Mouse (Mus musculus) right cerebral cortex, adult 18-20 months (tissue): Measurements from ENCODE around the gene Snx25.
"Not testable (repeated sequence)": the region's sequence is repeated elsewhere in the genome, so short reads cannot be mapped to it uniquely, and the experiment has no call there.

Source experiments
- DNase-seq: peaks from one replicate; pipeline ENCODE4 v3.0.0; 2022; ENCODE audit warnings: mixed read lengths

Snx25 gene

DNA sequence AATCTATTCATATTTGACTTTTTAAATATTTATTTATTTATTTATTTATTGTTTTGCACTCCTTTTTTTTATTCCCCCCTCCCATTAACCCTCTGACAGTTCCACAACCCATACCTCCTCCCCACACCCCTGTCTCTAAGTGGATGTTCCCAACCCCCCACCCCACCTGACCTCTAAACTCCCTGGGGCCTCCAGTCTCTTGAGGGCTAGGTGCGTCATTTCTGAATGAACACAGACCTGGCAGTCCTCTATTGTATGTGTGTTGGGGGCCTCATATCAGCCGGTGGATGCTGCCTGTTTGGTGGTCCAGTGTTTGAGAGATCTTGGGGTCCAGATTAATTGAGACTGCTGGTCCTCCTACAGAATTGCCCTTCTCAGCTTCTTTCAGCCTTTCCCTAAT, 16.4 kb downstream of the Snx25 start:
- not testable (repeated sequence) for DNase-seq

GRCm38 (mm10) chr8:46130426-46130825, 21.5 kb downstream of the Snx25 start:
- DNase-seq = no peak

DNA sequence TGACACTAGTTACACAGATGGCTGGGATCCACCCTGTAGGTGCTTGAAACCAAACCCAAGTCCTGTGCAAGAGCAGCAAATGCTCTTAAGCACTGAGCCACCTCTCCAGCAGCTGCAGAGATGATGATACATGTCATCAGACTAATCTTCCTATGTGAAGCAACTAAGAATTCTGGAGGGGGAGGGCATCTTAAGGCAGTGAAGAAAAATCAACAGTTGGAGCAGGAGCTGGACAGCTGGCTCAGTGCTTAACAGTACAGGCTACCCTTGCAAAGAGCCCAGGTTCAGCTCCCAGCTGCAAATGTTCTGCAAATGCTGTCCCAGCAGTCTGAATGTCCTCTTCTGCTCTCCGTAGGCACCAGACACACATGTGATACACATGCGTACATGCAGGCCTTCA, 29.5 kb downstream of the Snx25 start:
- DNase-seq = no peak

DNA sequence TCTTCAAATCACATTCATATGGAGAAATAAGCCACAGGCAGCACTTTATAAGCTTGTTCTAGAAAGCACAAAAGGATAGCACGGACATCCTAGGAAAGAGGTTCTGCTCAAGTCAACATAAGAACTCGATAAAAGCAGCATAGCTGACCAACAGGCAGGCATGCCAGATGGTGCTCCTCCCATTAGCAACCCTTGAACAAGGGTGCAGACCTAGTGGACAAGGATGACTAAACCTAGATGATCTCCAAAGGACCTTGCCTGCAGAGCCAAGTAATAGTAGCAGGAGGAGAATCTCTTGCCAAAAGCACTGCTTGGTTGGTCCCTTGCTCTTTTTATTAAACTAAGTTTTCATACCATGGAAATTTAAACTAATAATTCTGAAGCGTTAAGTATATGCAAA, 32.8 kb downstream of the Snx25 start:
- DNase-seq = no peak

GRCm38 (mm10) chr8:46117172-46117571, 34.8 kb downstream of the Snx25 start:
- peak; percentile 62 for DNase-seq

DNA sequence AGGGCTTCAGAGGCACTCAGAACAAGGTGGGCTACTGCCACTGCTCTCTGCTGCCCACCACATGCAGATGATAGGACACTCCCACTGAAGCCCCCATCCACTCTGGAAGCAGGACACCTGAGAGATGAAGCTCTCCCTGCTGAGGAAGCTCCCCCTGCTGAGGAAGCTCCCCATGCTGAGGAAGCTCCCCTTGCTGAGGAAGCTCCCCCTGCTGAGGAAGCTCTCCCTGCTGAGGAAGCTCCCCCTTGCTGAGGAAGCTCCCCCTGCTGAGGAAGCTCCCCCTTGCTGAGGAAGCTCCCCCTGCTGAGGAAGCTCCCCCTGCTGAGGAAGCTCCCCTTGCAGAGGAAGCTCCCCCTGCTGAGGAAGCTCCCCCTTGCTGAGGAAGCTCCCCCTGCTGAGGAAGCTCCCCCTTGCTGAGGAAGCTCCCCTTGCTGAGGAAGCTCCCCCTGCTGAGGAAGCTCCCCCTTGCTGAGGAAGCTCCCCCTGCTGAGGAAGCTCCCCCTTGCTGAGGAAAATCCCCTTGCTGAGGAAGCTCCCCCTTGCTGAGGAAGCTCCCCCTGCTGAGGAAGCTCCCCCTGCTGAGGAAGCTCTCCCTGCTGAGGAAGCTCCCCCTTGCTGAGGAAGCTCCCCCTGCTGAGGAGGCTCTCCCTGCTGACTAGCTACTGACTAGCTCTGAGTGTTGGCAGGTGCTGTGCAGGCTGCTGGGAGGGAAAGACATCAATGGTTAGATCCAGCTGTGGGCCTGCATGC, 38.4 kb downstream of the Snx25 start:
- DNase-seq = not testable (repeated sequence)

GRCm38 (mm10) chr8:46107690-46108089, 44.3 kb downstream of the Snx25 start:
- DNase-seq = no peak

DNA sequence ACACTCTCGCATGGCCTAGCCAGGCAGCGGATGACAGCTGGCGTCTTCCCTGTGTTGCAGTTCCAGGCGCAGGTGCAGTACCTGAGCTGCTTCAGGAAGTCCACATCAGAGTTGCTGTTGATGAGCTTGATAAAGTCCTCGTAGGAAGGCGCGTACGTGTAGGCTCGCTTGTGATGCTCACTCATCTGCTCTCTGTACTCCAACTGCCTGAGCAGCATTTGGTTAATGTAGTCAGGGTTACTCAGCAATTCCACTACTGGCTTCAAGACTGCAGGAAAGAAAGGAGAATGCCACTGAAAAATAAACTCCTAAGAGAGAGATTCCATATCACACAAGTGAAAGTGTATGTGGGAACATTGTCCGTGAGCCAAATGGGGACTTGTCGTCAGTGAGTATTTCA, 48.5 kb downstream of the Snx25 start:
- peak; percentile 23 for DNase-seq

GRCm38 (mm10) chr8:46092667-46093360, 59.1 kb downstream of the Snx25 start:
- DNase-seq = no peak

DNA sequence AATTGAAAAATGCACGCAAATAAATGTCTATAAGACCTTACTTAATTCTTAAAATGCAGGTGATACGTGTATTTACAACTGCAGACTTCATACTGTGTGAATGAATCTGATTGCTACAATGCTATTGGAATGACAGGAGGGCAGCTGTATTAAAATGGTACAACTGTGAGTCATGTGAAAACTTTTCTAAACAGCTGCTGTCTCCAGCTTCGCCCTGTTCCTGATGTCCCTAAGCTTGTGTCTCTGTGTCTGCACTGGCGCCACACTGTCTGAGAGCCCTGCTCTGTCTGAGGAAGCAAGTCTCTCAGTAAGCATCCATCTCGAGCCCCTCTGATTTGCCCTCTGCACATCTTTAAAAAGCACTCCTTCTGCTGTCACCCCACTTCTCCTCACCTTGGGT, 68.8 kb downstream of the Snx25 start:
- no peak for DNase-seq

- DNase-seq = no peak
Measured at GRCm38 (mm10) chr8:46081030-46081429, 70.9 kb downstream of the Snx25 start.

DNA sequence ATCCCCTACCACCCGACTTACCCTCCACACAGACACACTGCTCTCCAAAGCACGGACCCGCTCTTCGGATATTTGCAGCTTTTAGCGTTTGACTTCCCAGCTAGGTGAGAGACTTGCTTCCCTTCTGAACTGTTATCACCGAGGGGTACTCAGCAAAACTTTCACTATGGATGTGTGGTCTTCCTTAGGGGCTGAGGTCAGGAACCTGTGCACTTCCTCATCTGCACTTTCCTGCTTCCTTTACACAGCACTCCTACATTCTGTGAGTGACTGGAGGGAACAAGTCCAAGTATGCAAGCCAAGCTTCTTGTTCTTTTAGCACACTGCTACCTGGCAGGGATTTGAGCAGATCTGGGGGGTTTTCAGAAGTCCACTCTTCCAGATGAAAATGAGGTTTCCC, 73.1 kb downstream of the Snx25 start:
- DNase-seq = no peak

- DNase-seq = no peak
Measured at GRCm38 (mm10) chr8:46075223-46075622, 76.7 kb downstream of the Snx25 start.

DNA sequence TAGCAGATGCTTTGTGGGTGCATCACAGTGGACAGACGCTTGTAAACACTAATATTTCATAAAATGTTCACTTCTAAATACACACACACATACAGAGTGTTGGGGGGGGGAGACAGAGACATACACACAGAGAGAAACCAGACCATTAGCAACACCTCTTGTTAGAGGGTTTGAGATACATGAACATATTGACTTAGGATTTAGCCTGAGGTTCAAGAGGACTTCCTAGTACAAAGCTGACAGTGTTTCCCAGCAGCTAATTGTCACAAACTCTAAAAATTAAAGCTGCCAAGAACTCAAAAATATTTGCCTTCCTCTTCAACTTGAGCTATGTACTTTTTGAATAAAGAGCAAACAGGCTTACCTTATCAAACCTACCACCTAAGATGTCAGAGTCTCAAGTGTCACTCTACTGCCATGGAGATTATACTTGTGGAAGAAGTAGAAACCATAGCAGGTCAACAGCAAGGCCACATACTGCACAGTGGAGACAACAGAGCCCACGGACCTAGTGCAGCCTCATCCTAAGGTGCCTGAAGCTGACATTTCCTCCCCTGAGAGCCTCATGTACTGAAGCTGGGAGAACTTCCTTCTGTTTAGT, 78.3 kb downstream of the Snx25 start:
- DNase-seq = no peak

- no peak for DNase-seq
Measured at GRCm38 (mm10) chr8:46072798-46073197, 79.2 kb downstream of the Snx25 start.

DNA sequence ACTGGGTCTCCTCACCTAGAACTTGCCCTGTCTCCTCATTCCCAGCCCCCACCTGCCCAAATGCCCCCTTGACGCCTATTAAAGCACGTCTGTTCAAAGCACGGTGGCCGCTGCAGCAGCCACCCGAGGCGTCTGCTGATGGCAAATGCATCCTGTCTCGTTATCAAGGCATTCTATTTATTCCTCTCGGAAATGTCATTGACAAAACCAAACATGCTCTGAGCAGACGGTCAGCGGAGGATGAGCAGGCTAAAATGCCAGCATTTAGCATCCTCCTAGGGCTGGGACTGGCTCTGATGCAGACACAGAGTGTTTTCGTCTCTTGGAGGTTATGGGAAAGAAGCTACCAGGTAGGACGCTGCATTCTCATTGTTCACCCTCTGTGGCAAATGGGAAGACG, 111.7 kb downstream of the Snx25 start:
- peak; percentile 25 for DNase-seq

- no peak for DNase-seq
Measured at GRCm38 (mm10) chr8:46039666-46040065, 112.3 kb downstream of the Snx25 start.

- DNase-seq = no peak
Measured at GRCm38 (mm10) chr8:46036217-46036616, 115.7 kb downstream of the Snx25 start.

GRCm38 (mm10) chr8:46024392-46024791, 127.6 kb downstream of the Snx25 start:
- no peak for DNase-seq

- DNase-seq = no peak
Measured at GRCm38 (mm10) chr8:46022758-46023157, 129.2 kb downstream of the Snx25 start.

DNA sequence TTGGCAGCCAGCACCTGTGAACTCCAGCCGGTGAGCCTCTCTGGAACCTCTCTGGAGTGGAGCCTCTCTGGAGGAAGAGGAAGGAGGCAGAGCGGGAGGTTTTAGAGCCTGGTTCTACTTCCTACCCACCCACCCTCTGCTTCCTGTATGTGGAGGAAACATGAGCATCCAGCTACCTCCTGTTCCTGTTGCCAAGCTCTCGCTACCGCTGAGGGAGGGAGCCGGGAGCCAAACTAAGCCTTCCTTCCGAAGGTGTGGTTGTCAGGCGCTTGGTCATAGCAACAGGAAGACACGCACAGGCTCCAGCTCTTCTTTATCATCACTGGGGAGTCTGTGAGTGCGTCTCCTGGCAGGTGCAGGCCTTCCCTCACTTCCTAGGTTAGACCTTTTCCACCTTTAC, 129.8 kb downstream of the Snx25 start:
- DNase-seq = peak; percentile 35

GRCm38 (mm10) chr8:46010746-46011680, 140.9 kb downstream of the Snx25 start:
- DNase-seq = no peak

DNA sequence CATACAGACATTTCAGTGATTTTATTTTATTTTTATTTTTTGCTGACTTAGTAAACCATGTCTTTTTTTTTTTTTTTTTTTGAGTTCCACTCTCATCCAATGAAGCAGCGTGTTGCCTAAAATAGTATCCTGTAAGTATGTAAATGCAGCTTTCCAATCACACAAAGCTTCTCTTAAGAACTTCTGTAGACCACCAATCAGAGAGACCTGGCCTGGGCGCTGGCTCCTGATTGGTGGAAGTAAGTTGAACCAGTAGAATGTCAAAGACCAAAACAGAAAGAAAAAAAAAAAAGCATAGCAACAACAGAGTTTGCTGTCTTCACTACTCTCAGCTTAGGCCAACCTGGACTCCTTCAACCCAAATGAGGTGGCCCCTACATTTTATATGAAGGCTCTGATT, 141.7 kb downstream of the Snx25 start:
- DNase-seq = no peak
